Mouse (Mus musculus) cerebellum, adult 9-11 months (tissue): ENCODE data around the gene Snx20.
"Not testable (repeated sequence)": the region's sequence is repeated elsewhere in the genome, so short reads cannot be mapped to it uniquely, and the experiment has no call there.

Experiments
- DNase-seq: peaks from one replicate; pipeline ENCODE4 v3.0.0; 2022

The Snx20 gene

GRCm38 (mm10) chr8:88635474-88636397 lies at the start of gene Snx20:
Gene Snx20 (minus strand): TSS chr8:88636128.
- no peak for DNase-seq

GRCm38 (mm10) chr8:88683656-88684289 lies 47.8 kb upstream of the Snx20 start:
- no peak for DNase-seq

- DNase-seq = no peak
Measured at GRCm38 (mm10) chr8:88681046-88681445, 45.1 kb upstream of the Snx20 start.

GRCm38 (mm10) chr8:88680566-88680965 lies 44.6 kb upstream of the Snx20 start:
- DNase-seq = no peak

- no peak for DNase-seq
Measured at GRCm38 (mm10) chr8:88677071-88677470, 41.1 kb upstream of the Snx20 start.

- no peak for DNase-seq
Measured at GRCm38 (mm10) chr8:88675372-88676165, 39.6 kb upstream of the Snx20 start.

- DNase-seq = no peak
Measured at GRCm38 (mm10) chr8:88673859-88674258, 37.9 kb upstream of the Snx20 start.

GRCm38 (mm10) chr8:88671575-88671974 lies 35.6 kb upstream of the Snx20 start:
- DNase-seq = no peak

- no peak for DNase-seq
Measured at GRCm38 (mm10) chr8:88670782-88671181, 34.9 kb upstream of the Snx20 start.

GRCm38 (mm10) chr8:88668400-88669086 lies 32.6 kb upstream of the Snx20 start:
- no peak for DNase-seq

- no peak for DNase-seq
Measured at GRCm38 (mm10) chr8:88666435-88666834, 30.5 kb upstream of the Snx20 start.

GRCm38 (mm10) chr8:88664947-88665346 lies 29.0 kb upstream of the Snx20 start:
- DNase-seq = peak; percentile 74

GRCm38 (mm10) chr8:88664121-88664520 lies 28.2 kb upstream of the Snx20 start:
- no peak for DNase-seq

GRCm38 (mm10) chr8:88662401-88662821 lies 26.5 kb upstream of the Snx20 start:
- no peak for DNase-seq

- no peak for DNase-seq
Measured at GRCm38 (mm10) chr8:88659873-88660272, 23.9 kb upstream of the Snx20 start.

- DNase-seq = no peak
Measured at GRCm38 (mm10) chr8:88655334-88655733, 19.4 kb upstream of the Snx20 start.

- not testable (repeated sequence) for DNase-seq
Measured at GRCm38 (mm10) chr8:88651122-88651521, 15.2 kb upstream of the Snx20 start.

- no peak for DNase-seq
Measured at GRCm38 (mm10) chr8:88650016-88650708, 14.2 kb upstream of the Snx20 start.

GRCm38 (mm10) chr8:88648322-88648721 lies 12.4 kb upstream of the Snx20 start:
- no peak for DNase-seq

GRCm38 (mm10) chr8:88646837-88647778 lies 11.2 kb upstream of the Snx20 start, which contains the start of gene Nod2:
Gene Nod2 (plus strand): TSS chr8:88647315.
- DNase-seq = peak; percentile 34
